Mouse (Mus musculus): ENCODE data around the gene Tmem160. TPM values are rescaled to one million over a fixed set of nuclear protein-coding genes. Genes with fewer than 3 reads are reported as not detected.

Tmem160 gene
- total and polyA plus RNA-seq, 2 experiments from 2014 or later, result 123 to 154 TPM

GRCm38 (mm10) chr7:16475764-16476599 lies 23.4 kb downstream of the Tmem160 start:
- H3K4me3 ChIP-seq (ENCODE audit: low read depth, low read length), result peak overlapping the region; percentile 35
- ATAC-seq (ENCODE audit: insufficient read depth, low read depth), result no peak
- no peak for DNase-seq (ENCODE audit: low spot score)
- H3K36me3 ChIP-seq (replicated peaks; ENCODE audit: control insufficient read depth, insufficient read depth, low read length), result no peaks in the 10 kb centered on the region
- no peaks in the 10 kb centered on the region; the same call in 1 of the 2 replicates for H3K4me1 ChIP-seq (ENCODE audit: control insufficient read depth, insufficient read depth)
- H3K27ac ChIP-seq (ENCODE audit: low read depth), result no peak overlapping the region
- TF ChIP-seq CTCF (IDR thresholded peaks at IDR 0.05; ENCODE audit: low read depth) (no peak), EP300 (IDR thresholded peaks at IDR 0.05; ENCODE audit: low read depth) (no peak)
- no peak overlapping the region for H3K9ac ChIP-seq (replicated peaks; ENCODE audit: low read depth, low read length)
- WGBS, result under 1% methylated on average over 41 of the region's 59 CpGs
- no peaks in the 10 kb centered on the region for H3K9me3 ChIP-seq (replicated peaks; ENCODE audit: control insufficient read depth, low read length)
- H3K27me3 ChIP-seq (ENCODE audit: control insufficient read depth, insufficient read depth, low read length), result peaks cover 62% of the 10 kb centered on the region
- H3K4me2 ChIP-seq (ENCODE audit: low read depth, low read length), result peak overlapping the region; percentile 54

- DNase-seq (ENCODE audit: low spot score), result no peak
- Histone ChIP-seq H3K36me3 (replicated peaks; ENCODE audit: control insufficient read depth, insufficient read depth, low read length) (no peaks in the 10 kb centered on the region), H3K4me1 (ENCODE audit: control insufficient read depth, insufficient read depth) (no peaks in the 10 kb centered on the region; the same call in 1 of the 2 replicates), H3K27ac (ENCODE audit: low read depth) (no peak overlapping the region), H3K4me2 (ENCODE audit: low read depth, low read length) (peak overlapping the region; percentile 54), H3K9me3 (replicated peaks; ENCODE audit: control insufficient read depth, low read length) (no peaks in the 10 kb centered on the region), H3K9ac (replicated peaks; ENCODE audit: low read depth, low read length) (no peak overlapping the region), H3K27me3 (ENCODE audit: control insufficient read depth, insufficient read depth, low read length) (peaks cover 58% of the 10 kb centered on the region), H3K4me3 (ENCODE audit: low read depth, low read length) (peak overlapping the region; percentile 35)
- ATAC-seq (ENCODE audit: insufficient read depth, low read depth), result peak; percentile 50; the same call in 1 of the 2 replicates
- WGBS, result 2% methylated on average over 30 of the region's 34 CpGs
- TF ChIP-seq CTCF (IDR thresholded peaks at IDR 0.05; ENCODE audit: low read depth), result no peak
- no peak for TF ChIP-seq EP300 (IDR thresholded peaks at IDR 0.05; ENCODE audit: low read depth)
These were observed 24.0 kb downstream of the Tmem160 start for GRCm38 (mm10) chr7:16476600-16476989.

GRCm38 (mm10) chr7:16477628-16478027 lies 25.0 kb downstream of the Tmem160 start, which contains the start of gene Npas1:
Npas1 (minus strand) TSS chr7:16477728.
- Histone ChIP-seq H3K4me3 (ENCODE audit: low read depth, low read length) (peak within 1 kb of the TSS; percentile 35), H3K4me1 (ENCODE audit: control insufficient read depth, insufficient read depth) (no peaks in the 10 kb centered on the region; the same call in 1 of the 2 replicates), H3K4me2 (ENCODE audit: low read depth, low read length) (peak within 1 kb of the TSS; percentile 54), H3K9me3 (replicated peaks; ENCODE audit: control insufficient read depth, low read length) (no peaks in the 10 kb centered on the region), H3K27me3 (ENCODE audit: control insufficient read depth, insufficient read depth, low read length) (peaks cover 49% of the 10 kb centered on the region), H3K9ac (replicated peaks; ENCODE audit: low read depth, low read length) (no peak within 1 kb of the TSS), H3K36me3 (replicated peaks; ENCODE audit: control insufficient read depth, insufficient read depth, low read length) (no peaks in the 10 kb centered on the region), H3K27ac (ENCODE audit: low read depth) (no peak within 1 kb of the TSS)
- no peak for ATAC-seq (ENCODE audit: insufficient read depth, low read depth)
- 82% methylated on average over 8 of the region's 8 CpGs for WGBS
- DNase-seq (ENCODE audit: low spot score), result no peak
- TF ChIP-seq EP300 (IDR thresholded peaks at IDR 0.05; ENCODE audit: low read depth), result no peak
- TF ChIP-seq CTCF (IDR thresholded peaks at IDR 0.05; ENCODE audit: low read depth), result no peak

GRCm38 (mm10) chr7:16488816-16489215 lies 36.2 kb downstream of the Tmem160 start:
- Histone ChIP-seq H3K27me3 (ENCODE audit: control insufficient read depth, insufficient read depth, low read length) (no peaks in the 10 kb centered on the region), H3K36me3 (replicated peaks; ENCODE audit: control insufficient read depth, insufficient read depth, low read length) (no peaks in the 10 kb centered on the region; the same call in 1 of the 2 replicates), H3K4me1 (ENCODE audit: control insufficient read depth, insufficient read depth) (no peaks in the 10 kb centered on the region), H3K4me2 (ENCODE audit: low read depth, low read length) (no peak overlapping the region), H3K4me3 (ENCODE audit: low read depth, low read length) (no peak overlapping the region), H3K9ac (replicated peaks; ENCODE audit: low read depth, low read length) (no peak overlapping the region), H3K9me3 (replicated peaks; ENCODE audit: control insufficient read depth, low read length) (no peaks in the 10 kb centered on the region), H3K27ac (ENCODE audit: low read depth) (no peak overlapping the region)
- ATAC-seq (ENCODE audit: insufficient read depth, low read depth), result no peak
- DNase-seq (ENCODE audit: low spot score), result no peak
- TF ChIP-seq EP300 (IDR thresholded peaks at IDR 0.05; ENCODE audit: low read depth) (no peak), CTCF (IDR thresholded peaks at IDR 0.05; ENCODE audit: low read depth) (no peak)

- H3K4me2 ChIP-seq (ENCODE audit: low read depth, low read length), result no peak overlapping the region
- no peaks in the 10 kb centered on the region for H3K27me3 ChIP-seq (ENCODE audit: control insufficient read depth, insufficient read depth, low read length)
- TF ChIP-seq EP300 (IDR thresholded peaks at IDR 0.05; ENCODE audit: low read depth), result no peak
- no peak for TF ChIP-seq CTCF (IDR thresholded peaks at IDR 0.05; ENCODE audit: low read depth)
- H3K9ac ChIP-seq (replicated peaks; ENCODE audit: low read depth, low read length), result no peak overlapping the region
- no peaks in the 10 kb centered on the region for H3K4me1 ChIP-seq (ENCODE audit: control insufficient read depth, insufficient read depth)
- no peak for DNase-seq (ENCODE audit: low spot score)
- 74% methylated on average over 9 of the region's 9 CpGs for WGBS
- H3K36me3 ChIP-seq (replicated peaks; ENCODE audit: control insufficient read depth, insufficient read depth, low read length), result peaks cover 3% of the 10 kb centered on the region; the same call in 1 of the 2 replicates
- no peak overlapping the region for H3K4me3 ChIP-seq (ENCODE audit: low read depth, low read length)
- H3K27ac ChIP-seq (ENCODE audit: low read depth), result no peak overlapping the region
- no peak for ATAC-seq (ENCODE audit: insufficient read depth, low read depth)
- H3K9me3 ChIP-seq (replicated peaks; ENCODE audit: control insufficient read depth, low read length), result no peaks in the 10 kb centered on the region
These were observed 37.4 kb downstream of the Tmem160 start for GRCm38 (mm10) chr7:16489948-16490347.

Data from heart, postnatal 0 days (tissue).